Mouse (Mus musculus) lung, postnatal 4 days (tissue): Measurements from ENCODE around the gene Rabgap1l.

Source experiments
- DNase-seq, 2 experiments: peaks; one replicate each; pipeline ENCODE4 v3.0.0; 2021

Gene Rabgap1l

GRCm38 (mm10) chr1:160792686-160793355, at the start of gene Rabgap1l:
Gene Rabgap1l, minus strand, starts transcription at chr1:160793211.
- peak; percentile 88 to 91 for DNase-seq

- peak in 1 of 2 experiments; percentile 8 for DNase-seq
These were observed 49.6 kb upstream of the Rabgap1l start for GRCm38 (mm10) chr1:160842567-160842966.

GRCm38 (mm10) chr1:160840618-160841017, 47.6 kb upstream of the Rabgap1l start:
- no peak for DNase-seq

GRCm38 (mm10) chr1:160839095-160839494, 46.1 kb upstream of the Rabgap1l start:
- no peak for DNase-seq

GRCm38 (mm10) chr1:160834446-160834845, 41.4 kb upstream of the Rabgap1l start:
- no peak for DNase-seq

- no peak for DNase-seq
These were observed 39.4 kb upstream of the Rabgap1l start for GRCm38 (mm10) chr1:160832267-160833021.

GRCm38 (mm10) chr1:160830608-160831498, 37.8 kb upstream of the Rabgap1l start:
- no peak for DNase-seq

- DNase-seq: no peak
These were observed 32.4 kb upstream of the Rabgap1l start for GRCm38 (mm10) chr1:160825441-160825856.

- DNase-seq: no peak
These were observed 30.6 kb upstream of the Rabgap1l start for GRCm38 (mm10) chr1:160823638-160824037.

- DNase-seq: no peak
These were observed 21.2 kb upstream of the Rabgap1l start for GRCm38 (mm10) chr1:160814198-160814597.

- DNase-seq: no peak
These were observed 19.4 kb upstream of the Rabgap1l start for GRCm38 (mm10) chr1:160812428-160812827.

- DNase-seq: no peak
These were observed 18.9 kb upstream of the Rabgap1l start for GRCm38 (mm10) chr1:160811930-160812329.

GRCm38 (mm10) chr1:160805268-160805667, 12.3 kb upstream of the Rabgap1l start:
- no peak for DNase-seq

- no peak for DNase-seq
These were observed 7.0 kb upstream of the Rabgap1l start for GRCm38 (mm10) chr1:160799972-160800371.

GRCm38 (mm10) chr1:160795016-160795415, 2.0 kb upstream of the Rabgap1l start:
- no peak for DNase-seq

GRCm38 (mm10) chr1:160793791-160794757, 1.1 kb upstream of the Rabgap1l start:
- DNase-seq: no peak

- DNase-seq: peak; percentile 36 to 48
These were observed 790 bp downstream of the Rabgap1l start for GRCm38 (mm10) chr1:160792156-160792685.

- DNase-seq: peak in 1 of 2 experiments; percentile 35
These were observed 1.4 kb downstream of the Rabgap1l start for GRCm38 (mm10) chr1:160791381-160792155.

GRCm38 (mm10) chr1:160790630-160791029, 2.4 kb downstream of the Rabgap1l start:
- no peak for DNase-seq

GRCm38 (mm10) chr1:160789876-160790275, 3.1 kb downstream of the Rabgap1l start:
- no peak for DNase-seq

- DNase-seq: no peak
These were observed 5.1 kb downstream of the Rabgap1l start for GRCm38 (mm10) chr1:160787926-160788325.
